Mouse (Mus musculus): ENCODE measurements around the gene Flnb. TPM values are rescaled to one million over a fixed set of nuclear protein-coding genes. Genes with fewer than 3 reads are reported as not detected.

The Flnb gene
- polyA plus RNA-seq, 1 experiment: 6.5 TPM

DNA sequence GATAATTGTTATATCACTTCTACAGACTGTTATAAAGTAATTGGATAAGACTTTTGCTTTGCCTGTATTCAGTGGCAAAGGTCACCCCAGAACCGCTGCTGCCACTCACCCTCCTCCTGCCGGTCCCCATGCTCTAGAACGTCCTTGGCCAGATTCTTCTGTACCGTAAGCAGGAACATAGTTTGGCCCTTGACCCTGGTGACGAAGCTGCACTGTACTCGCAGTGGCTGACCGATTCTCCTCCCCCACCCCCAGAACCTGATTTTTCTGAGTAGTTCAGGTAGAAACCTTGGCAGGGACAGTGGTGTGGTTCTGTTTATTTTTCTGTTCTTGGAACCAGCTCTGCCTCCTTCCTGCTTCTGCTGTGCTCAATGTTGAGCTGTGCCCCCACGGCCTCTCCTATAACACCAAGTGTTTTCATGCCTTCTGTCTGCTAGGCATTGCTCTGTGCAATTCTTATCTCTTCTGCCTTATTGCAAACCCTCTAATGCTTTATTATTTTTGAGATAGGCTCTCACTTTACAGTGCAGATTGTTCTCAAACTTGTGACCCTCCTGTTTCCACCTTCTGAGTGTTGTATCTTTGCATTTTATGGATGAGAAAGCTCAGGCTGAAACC, 7.0 kb downstream of the Flnb start:
- H3K4me3 ChIP-seq (ENCODE audit: insufficient read depth, low read length): no peak overlapping the region
- no peak overlapping the region for H3K27ac ChIP-seq (ENCODE audit: insufficient read depth, low read depth, low read length)
- peaks cover 12% of the 10 kb centered on the region for H3K4me1 ChIP-seq (ENCODE audit: control insufficient read depth, insufficient read depth, low read length)
- TF ChIP-seq CTCF (IDR thresholded peaks at IDR 0.05; ENCODE audit: low read depth, low read length) (no peak), POLR2A (IDR thresholded peaks at IDR 0.05; ENCODE audit: borderline replicate concordance, low read depth, low read length) (no peak)

DNA sequence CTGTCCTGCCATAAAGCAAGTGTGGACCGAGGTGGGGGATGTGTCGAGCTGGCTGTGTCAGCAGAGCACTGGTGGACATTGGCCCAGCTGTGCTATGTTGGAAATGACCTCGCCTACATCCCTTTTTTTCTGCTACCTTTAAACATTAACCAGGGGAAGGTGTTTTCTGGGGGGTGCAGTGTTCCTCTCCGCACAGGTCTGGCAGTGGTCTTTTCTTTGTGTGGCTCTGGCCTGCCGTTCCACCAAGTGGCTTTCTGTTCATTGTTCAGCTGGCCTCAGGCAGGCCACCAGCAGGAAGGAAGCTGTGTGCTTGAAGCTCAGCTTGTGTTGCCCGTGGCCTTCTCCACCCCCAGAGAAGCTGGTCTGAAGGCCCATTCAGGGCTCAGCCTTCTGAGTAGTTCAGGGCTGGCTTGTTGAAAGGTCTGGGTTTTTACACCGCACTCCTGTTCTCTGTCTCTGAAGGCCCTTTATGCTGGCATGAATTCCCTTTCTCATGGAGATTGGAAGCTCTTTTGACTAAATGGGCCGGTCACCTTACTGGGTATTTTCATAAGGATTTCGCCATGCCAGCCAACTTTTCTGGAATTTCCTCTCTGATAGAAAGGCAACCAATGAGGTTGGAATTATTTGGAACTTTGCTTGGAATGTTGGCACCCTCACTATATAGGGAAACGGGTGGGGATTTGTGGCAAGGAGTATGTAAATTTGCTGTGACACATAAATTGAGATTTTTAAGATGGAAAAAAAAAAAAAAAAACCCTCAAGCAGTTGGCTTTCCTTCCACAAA, 8.6 kb downstream of the Flnb start:
- Histone ChIP-seq H3K27ac (ENCODE audit: insufficient read depth, low read depth, low read length) (no peak overlapping the region), H3K4me1 (ENCODE audit: control insufficient read depth, insufficient read depth, low read length) (peaks cover 12% of the 10 kb centered on the region), H3K4me3 (ENCODE audit: insufficient read depth, low read length) (no peak overlapping the region)
- TF ChIP-seq CTCF (IDR thresholded peaks at IDR 0.05; ENCODE audit: low read depth, low read length) (no peak), POLR2A (IDR thresholded peaks at IDR 0.05; ENCODE audit: borderline replicate concordance, low read depth, low read length) (no peak)

DNA sequence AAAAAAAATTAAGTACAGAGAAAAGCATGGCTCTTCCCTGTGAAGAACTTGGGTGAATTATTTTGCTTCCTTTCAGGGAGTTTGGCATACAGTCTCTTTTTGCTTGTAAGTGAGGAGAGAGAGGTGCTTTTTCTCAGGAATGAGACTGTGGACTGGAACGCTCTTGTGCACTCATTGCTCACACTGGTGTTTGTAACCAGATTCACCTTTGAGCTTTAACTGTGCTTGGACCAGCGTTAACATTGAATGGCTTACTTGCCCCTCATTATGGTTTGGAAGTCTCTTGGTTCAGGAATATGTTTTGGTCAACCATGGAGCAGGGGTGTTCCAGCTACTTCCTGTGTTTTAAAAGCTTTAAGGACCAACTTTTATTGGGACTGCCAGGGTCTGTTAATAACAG, 11.4 kb downstream of the Flnb start:
- no peak overlapping the region for H3K4me3 ChIP-seq (ENCODE audit: insufficient read depth, low read length)
- no peak overlapping the region for H3K27ac ChIP-seq (ENCODE audit: insufficient read depth, low read depth, low read length)
- peaks cover 12% of the 10 kb centered on the region for H3K4me1 ChIP-seq (ENCODE audit: control insufficient read depth, insufficient read depth, low read length)
- TF ChIP-seq CTCF (IDR thresholded peaks at IDR 0.05; ENCODE audit: low read depth, low read length) (no peak), POLR2A (IDR thresholded peaks at IDR 0.05; ENCODE audit: borderline replicate concordance, low read depth, low read length) (no peak)

DNA sequence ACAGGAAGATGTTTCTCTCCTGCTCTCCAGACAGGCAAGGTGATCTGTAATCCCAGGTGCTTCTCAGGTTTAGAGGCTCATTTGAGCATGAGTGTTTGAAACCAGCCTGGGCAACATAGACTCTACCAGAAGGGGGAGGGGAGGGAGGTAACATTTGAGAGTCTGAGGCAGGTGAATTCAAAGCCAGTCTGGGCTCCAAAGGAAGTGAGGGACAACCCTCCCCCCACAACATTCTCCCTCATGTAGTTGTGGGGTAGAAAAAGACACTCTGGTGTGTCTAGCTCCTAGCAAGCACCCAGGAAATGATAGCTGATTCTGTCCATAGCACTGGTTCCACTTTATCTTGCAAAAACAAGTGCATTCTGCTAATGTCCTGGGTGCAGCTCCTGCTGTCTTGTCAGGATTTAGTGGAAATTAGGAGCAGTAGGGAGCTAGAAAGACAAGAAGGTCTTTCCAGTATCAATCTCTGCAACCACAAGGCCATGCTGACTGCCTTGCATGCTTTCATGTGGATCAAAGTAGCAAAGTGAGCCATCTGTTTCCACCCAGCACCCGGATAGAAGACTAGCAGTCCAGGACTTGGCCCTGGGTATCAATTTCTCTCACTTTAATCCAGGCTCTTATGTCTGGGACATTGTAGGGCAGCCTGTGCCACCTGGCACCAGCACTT, 14.1 kb downstream of the Flnb start:
- TF ChIP-seq POLR2A (IDR thresholded peaks at IDR 0.05; ENCODE audit: borderline replicate concordance, low read depth, low read length) (no peak), CTCF (IDR thresholded peaks at IDR 0.05; ENCODE audit: low read depth, low read length) (no peak)
- no peaks in the 10 kb centered on the region for H3K4me1 ChIP-seq (ENCODE audit: control insufficient read depth, insufficient read depth, low read length)
- no peak overlapping the region for H3K27ac ChIP-seq (ENCODE audit: insufficient read depth, low read depth, low read length)
- no peak overlapping the region for H3K4me3 ChIP-seq (ENCODE audit: insufficient read depth, low read length)

DNA sequence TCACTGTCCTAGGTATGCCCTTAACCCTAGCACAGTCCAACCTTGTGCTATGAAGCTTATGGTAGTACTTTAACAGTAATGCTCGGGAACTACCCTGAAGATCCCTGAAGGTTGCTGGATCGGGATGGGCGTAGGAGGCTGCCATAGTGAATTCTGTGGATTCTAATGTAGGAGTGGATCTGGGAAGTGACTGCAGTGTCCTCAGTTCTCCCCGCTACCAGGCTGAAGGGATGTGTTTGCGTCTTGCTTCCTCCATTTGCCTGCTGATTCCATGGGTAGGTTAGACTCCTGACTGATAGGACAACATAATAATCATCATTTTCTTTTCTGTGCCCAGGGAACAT, 14.7 kb downstream of the Flnb start:
- Histone ChIP-seq H3K4me3 (ENCODE audit: insufficient read depth, low read length) (no peak overlapping the region), H3K27ac (ENCODE audit: insufficient read depth, low read depth, low read length) (no peak overlapping the region), H3K4me1 (ENCODE audit: control insufficient read depth, insufficient read depth, low read length) (no peaks in the 10 kb centered on the region)
- TF ChIP-seq POLR2A (IDR thresholded peaks at IDR 0.05; ENCODE audit: borderline replicate concordance, low read depth, low read length): no peak
- TF ChIP-seq CTCF (IDR thresholded peaks at IDR 0.05; ENCODE audit: low read depth, low read length): no peak

DNA sequence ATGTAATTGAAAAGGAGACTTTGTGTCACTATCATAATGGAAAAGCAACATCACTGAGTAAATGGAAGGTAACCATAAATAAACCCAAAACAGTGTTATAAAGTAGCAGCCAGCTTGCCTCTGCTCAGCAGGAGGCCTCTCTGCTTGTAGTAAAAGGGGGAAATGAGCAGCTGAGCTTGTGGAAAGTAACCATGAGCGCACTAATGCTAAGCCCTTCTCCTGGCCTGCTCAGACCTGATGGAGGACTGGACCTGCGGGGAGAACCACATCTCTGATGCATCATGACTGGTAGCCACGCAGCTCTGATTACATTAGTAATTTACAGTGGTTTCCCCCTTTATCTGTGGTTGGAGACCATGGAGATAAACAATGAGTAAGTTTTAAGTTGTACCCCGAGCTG, 15.7 kb downstream of the Flnb start:
- no peaks in the 10 kb centered on the region for H3K4me1 ChIP-seq (ENCODE audit: control insufficient read depth, insufficient read depth, low read length)
- H3K27ac ChIP-seq (ENCODE audit: insufficient read depth, low read depth, low read length): no peak overlapping the region
- TF ChIP-seq POLR2A (IDR thresholded peaks at IDR 0.05; ENCODE audit: borderline replicate concordance, low read depth, low read length) (no peak), CTCF (IDR thresholded peaks at IDR 0.05; ENCODE audit: low read depth, low read length) (no peak)
- H3K4me3 ChIP-seq (ENCODE audit: insufficient read depth, low read length): no peak overlapping the region

DNA sequence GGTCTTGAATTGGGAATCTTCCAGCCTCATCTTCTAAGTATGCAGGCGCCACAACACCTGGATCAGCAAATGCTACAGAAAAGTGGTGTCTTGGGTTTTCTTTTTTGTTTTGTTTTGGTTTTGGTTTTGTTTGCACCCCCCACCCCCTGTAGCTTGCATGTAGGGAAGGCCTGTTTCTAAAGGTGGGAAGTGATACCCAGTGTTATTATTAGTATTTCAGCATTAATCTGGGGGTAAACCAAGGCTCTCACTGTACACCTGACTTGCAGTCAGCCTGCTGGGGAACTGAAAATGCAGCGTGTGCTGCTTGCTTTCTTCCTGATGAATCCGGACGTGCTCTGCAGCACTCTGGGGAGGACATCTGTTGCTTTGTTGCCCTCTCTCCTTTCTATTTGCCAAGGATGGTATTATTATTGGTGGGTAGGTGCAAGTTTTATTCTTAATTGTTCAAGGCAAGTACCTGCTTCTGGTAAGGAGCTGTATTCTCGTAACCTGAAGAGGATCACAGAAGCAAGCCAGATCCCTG, 20.9 kb downstream of the Flnb start:
- H3K4me3 ChIP-seq (ENCODE audit: insufficient read depth, low read length): no peak overlapping the region
- no peak for TF ChIP-seq POLR2A (IDR thresholded peaks at IDR 0.05; ENCODE audit: borderline replicate concordance, low read depth, low read length)
- TF ChIP-seq CTCF (IDR thresholded peaks at IDR 0.05; ENCODE audit: low read depth, low read length): no peak
- H3K27ac ChIP-seq (ENCODE audit: insufficient read depth, low read depth, low read length): no peak overlapping the region
- H3K4me1 ChIP-seq (ENCODE audit: control insufficient read depth, insufficient read depth, low read length): no peaks in the 10 kb centered on the region

DNA sequence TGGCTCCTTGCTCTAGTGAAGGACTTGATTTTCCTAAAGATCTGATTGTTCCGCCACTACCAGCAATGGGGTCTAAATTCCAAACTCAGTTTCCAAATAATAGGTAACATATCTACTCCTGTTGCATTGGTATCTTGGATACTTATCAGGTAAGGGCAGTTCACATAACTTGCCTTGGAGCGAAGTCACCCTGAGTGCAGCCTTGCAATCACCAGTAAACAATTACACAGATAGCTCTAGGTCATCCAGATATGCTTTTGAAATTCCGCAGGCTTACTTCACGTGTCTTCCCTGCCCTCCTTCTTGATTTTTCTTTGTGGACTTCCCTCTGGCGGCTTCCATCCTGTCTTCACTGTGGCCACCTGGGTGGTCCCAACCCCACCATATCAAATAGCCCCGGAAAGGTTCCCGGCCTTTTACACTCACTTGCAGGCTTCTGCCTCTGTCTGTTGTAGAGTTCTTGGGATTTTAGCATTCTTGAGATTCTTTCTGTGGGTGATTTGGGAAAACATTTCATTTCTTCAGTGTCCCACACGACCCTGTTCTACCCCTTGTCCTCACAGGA, 22.3 kb downstream of the Flnb start:
- H3K4me3 ChIP-seq (ENCODE audit: insufficient read depth, low read length): no peak overlapping the region
- no peaks in the 10 kb centered on the region for H3K4me1 ChIP-seq (ENCODE audit: control insufficient read depth, insufficient read depth, low read length)
- TF ChIP-seq POLR2A (IDR thresholded peaks at IDR 0.05; ENCODE audit: borderline replicate concordance, low read depth, low read length) (no peak), CTCF (IDR thresholded peaks at IDR 0.05; ENCODE audit: low read depth, low read length) (no peak)
- H3K27ac ChIP-seq (ENCODE audit: insufficient read depth, low read depth, low read length): no peak overlapping the region

DNA sequence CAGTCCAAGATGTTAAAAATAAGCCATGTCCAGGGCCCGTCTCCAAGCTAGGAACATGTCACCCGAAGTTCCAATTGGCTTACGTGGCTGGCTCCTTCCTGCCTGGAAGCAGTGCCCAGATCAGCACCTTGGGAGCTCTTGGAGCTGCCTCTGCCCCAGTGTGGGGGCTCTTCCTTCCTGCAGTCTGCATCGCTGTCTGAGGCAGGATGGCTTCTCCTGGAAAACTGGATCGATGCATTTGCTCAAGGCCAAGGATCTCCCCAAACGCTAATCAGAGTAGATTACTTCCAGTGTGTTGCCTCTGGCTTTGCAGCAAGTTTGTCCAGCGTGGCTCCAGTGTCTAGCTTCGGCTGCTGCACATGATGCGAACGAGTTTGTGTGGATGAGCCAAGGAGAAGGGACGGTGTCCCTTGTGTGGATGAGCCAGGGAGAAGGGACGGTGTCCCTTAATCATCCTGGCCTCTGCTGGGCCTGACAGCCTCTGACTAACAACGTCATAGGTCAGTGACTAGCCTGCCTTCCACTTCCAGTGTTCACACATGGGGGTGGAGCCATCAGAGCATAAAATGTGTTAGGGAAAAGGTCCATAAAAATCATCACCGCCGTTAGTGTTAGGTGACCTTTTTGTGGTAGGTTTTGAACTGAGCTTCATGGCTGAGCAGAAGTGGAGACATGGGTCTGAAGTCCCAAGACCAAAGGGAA, 25.0 kb downstream of the Flnb start:
- TF ChIP-seq CTCF (IDR thresholded peaks at IDR 0.05; ENCODE audit: low read depth, low read length) (no peak), POLR2A (IDR thresholded peaks at IDR 0.05; ENCODE audit: borderline replicate concordance, low read depth, low read length) (no peak)
- peaks cover 3% of the 10 kb centered on the region; the same call in 1 of the 2 replicates for H3K4me1 ChIP-seq (ENCODE audit: control insufficient read depth, insufficient read depth, low read length)
- no peak overlapping the region for H3K4me3 ChIP-seq (ENCODE audit: insufficient read depth, low read length)
- no peak overlapping the region for H3K27ac ChIP-seq (ENCODE audit: insufficient read depth, low read depth, low read length)

Measured in bone marrow macrophage, adult 2 months (primary cell).